8 mouse cellular contexts compared by ENCODE assay signal in the genomic region with DNA sequence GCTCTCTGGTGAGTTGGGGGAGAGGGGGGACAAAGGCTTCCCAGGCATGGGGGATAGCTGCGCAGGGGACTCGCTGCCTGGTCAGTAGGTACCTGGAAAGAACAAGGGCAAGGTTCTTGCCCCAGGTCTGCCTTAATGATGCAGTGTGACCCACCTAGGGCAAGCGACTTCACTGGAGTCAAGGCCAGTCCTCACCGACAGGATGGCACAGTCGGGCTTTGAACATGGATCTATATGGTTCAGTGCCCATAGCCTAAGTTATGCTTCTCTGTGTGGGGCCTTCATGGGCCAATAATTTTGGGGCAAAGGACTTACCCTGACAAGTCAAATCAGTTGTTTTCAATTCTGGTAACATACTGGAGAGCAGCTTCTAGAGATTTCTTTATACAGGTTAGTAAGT. TPM values are rescaled to one million over a fixed set of nuclear protein-coding genes. Genes with fewer than 3 reads are reported as not detected.
DNase-seq lines count a peak whose midpoint lies in the region; ATAC-seq lines count a peak whose summit lies in the region.

No protein-coding gene starts in this region.

- H3K27me3 ChIP-seq in kidney, embryonic 15.5 days, result peaks cover 22% of the 10 kb centered on the region
- no peaks in the 10 kb centered on the region for H3K27me3 ChIP-seq in embryonic facial prominence, embryonic 12.5 days
- H3K27me3 ChIP-seq in intestine, embryonic 15.5 days (replicated peaks), result peaks cover 24% of the 10 kb centered on the region
- H3K27me3 ChIP-seq in neural tube, embryonic 12.5 days (replicated peaks), result no peaks in the 10 kb centered on the region

- peak overlapping the region; percentile 86 for H3K4me3 ChIP-seq in kidney, embryonic 15.5 days (replicated peaks)
- peak overlapping the region; percentile 89 for H3K4me3 ChIP-seq in embryonic facial prominence, embryonic 12.5 days
- H3K4me3 ChIP-seq in intestine, embryonic 15.5 days (replicated peaks), result peak overlapping the region; percentile 71
- H3K4me3 ChIP-seq in neural tube, embryonic 12.5 days, result peak overlapping the region; percentile 92

- H3K9ac ChIP-seq in kidney, embryonic 15.5 days, result peak overlapping the region; percentile 87
- H3K9ac ChIP-seq in embryonic facial prominence, embryonic 12.5 days, result peak overlapping the region; percentile 94
- peak overlapping the region; percentile 74 for H3K9ac ChIP-seq in intestine, embryonic 15.5 days
- H3K9ac ChIP-seq in neural tube, embryonic 12.5 days, result peak overlapping the region; percentile 98

- H3K9me3 ChIP-seq in kidney, embryonic 15.5 days (replicated peaks), result no peaks in the 10 kb centered on the region
- no peaks in the 10 kb centered on the region for H3K9me3 ChIP-seq in embryonic facial prominence, embryonic 12.5 days
- H3K9me3 ChIP-seq in intestine, embryonic 15.5 days, result no peaks in the 10 kb centered on the region
- H3K9me3 ChIP-seq in neural tube, embryonic 12.5 days, result no peaks in the 10 kb centered on the region

- DNase-seq in kidney, postnatal 14 days, result no peak
- DNase-seq in T-cell, adult 2 months (ENCODE audit: low spot score), result no peak
- DNase-seq in gastrocnemius, postnatal 14 days, result no peak
- DNase-seq in left cerebral cortex, adult 11 months (ENCODE audit: low spot score), result no peak

- 5% methylated on average over 5 of the region's 5 CpGs for WGBS in kidney, embryonic 15.5 days
- 7% methylated on average over 5 of the region's 5 CpGs for WGBS in embryonic facial prominence, embryonic 12.5 days
- WGBS in intestine, embryonic 15.5 days, result 10% methylated on average over 5 of the region's 5 CpGs
- WGBS in neural tube, embryonic 12.5 days, result 2% methylated on average over 5 of the region's 5 CpGs

- intact Hi-C loops in gastrocnemius, postnatal 14 days (cut with DNase I; ENCODE audit: low total_unique reads), result no loop called here

- H3K4me2 ChIP-seq in kidney, embryonic 15.5 days, result peak overlapping the region; percentile 84
- H3K4me2 ChIP-seq in embryonic facial prominence, embryonic 12.5 days (replicated peaks), result peak overlapping the region; percentile 78
- peak overlapping the region; percentile 86 for H3K4me2 ChIP-seq in intestine, embryonic 15.5 days (replicated peaks)
- peak overlapping the region; percentile 74 for H3K4me2 ChIP-seq in neural tube, embryonic 12.5 days (replicated peaks)

- peak overlapping the region; percentile 87 for H3K27ac ChIP-seq in kidney, embryonic 15.5 days
- H3K27ac ChIP-seq in embryonic facial prominence, embryonic 12.5 days, result peak overlapping the region; percentile 95
- H3K27ac ChIP-seq in intestine, embryonic 15.5 days, result no peak overlapping the region
- peak overlapping the region; percentile 96 for H3K27ac ChIP-seq in neural tube, embryonic 12.5 days

- peaks cover 15% of the 10 kb centered on the region for H3K4me1 ChIP-seq in kidney, embryonic 15.5 days
- H3K4me1 ChIP-seq in embryonic facial prominence, embryonic 12.5 days, result peaks cover 17% of the 10 kb centered on the region; the same call in 1 of the 2 replicates
- no peaks in the 10 kb centered on the region for H3K4me1 ChIP-seq in intestine, embryonic 15.5 days (replicated peaks)
- peaks cover 15% of the 10 kb centered on the region for H3K4me1 ChIP-seq in neural tube, embryonic 12.5 days

- ATAC-seq in kidney, embryonic 15.5 days (replicated peaks; ENCODE audit: low FRiP score), result no peak; the same call in 1 of the 2 replicates
- ATAC-seq in embryonic facial prominence, embryonic 12.5 days (ENCODE audit: insufficient number of reproducible peaks, insufficient read depth, low FRiP score, low TSS enrichment), result no peak
- ATAC-seq in intestine, embryonic 15.5 days, result no peak
- peak; percentile 39 for ATAC-seq in neural tube, embryonic 12.5 days (ENCODE audit: low FRiP score, low read depth)

- H3K36me3 ChIP-seq in kidney, embryonic 15.5 days, result no peaks in the 10 kb centered on the region
- no peaks in the 10 kb centered on the region for H3K36me3 ChIP-seq in embryonic facial prominence, embryonic 12.5 days
- H3K36me3 ChIP-seq in intestine, embryonic 15.5 days, result no peaks in the 10 kb centered on the region
- no peaks in the 10 kb centered on the region for H3K36me3 ChIP-seq in neural tube, embryonic 12.5 days

RNA-seq across cellular contexts. Expression of gene Hdgfl3, which starts 0.5 kb away (rescaled TPM):
- 14.0 and 14.4 TPM in 2 replicates for polyA plus RNA-seq in kidney, embryonic 15.5 days (2015; fragmentation: Nextera tagmentation; extraction: Ambion mirVana)
- polyA plus RNA-seq in embryonic facial prominence, embryonic 12.5 days (2016; fragmentation: Nextera tagmentation; extraction: Ambion mirVana), result 34.7 and 35.7 TPM in 2 replicates
- 10.1 and 10.9 TPM in 2 replicates for polyA plus RNA-seq in intestine, embryonic 15.5 days (2015; fragmentation: Nextera tagmentation; extraction: Ambion mirVana)
- polyA plus RNA-seq in neural tube, embryonic 12.5 days (2016; fragmentation: Nextera tagmentation; extraction: Ambion mirVana), result 57.1 and 57.4 TPM in 2 replicates
- total RNA-seq in gastrocnemius, postnatal 14 days (2021), result 1 to 10 TPM; 3.7 to 4.3 TPM

RNA-seq across cellular contexts. Expression of gene Bnc1, which starts 57.3 kb away (rescaled TPM):
- 0.22 and 0.91 TPM in 2 replicates for polyA plus RNA-seq in kidney, embryonic 15.5 days (2015; fragmentation: Nextera tagmentation; extraction: Ambion mirVana)
- polyA plus RNA-seq in embryonic facial prominence, embryonic 12.5 days (2016; fragmentation: Nextera tagmentation; extraction: Ambion mirVana), result 4.5 and 5.2 TPM in 2 replicates
- polyA plus RNA-seq in intestine, embryonic 15.5 days (2015; fragmentation: Nextera tagmentation; extraction: Ambion mirVana), result 2.8 and 3.7 TPM in 2 replicates
- 1.4 and 2.4 TPM in 2 replicates for polyA plus RNA-seq in neural tube, embryonic 12.5 days (2016; fragmentation: Nextera tagmentation; extraction: Ambion mirVana)
- not detected for total RNA-seq in gastrocnemius, postnatal 14 days (2021)
